Mouse (Mus musculus) kidney, adult 18-20 months (tissue): ENCODE measurements around the gene R3hdm2.

ENCODE experiments used
- DNase-seq: peaks from one replicate; pipeline ENCODE4 v3.0.0; 2021

The R3hdm2 gene

DNA sequence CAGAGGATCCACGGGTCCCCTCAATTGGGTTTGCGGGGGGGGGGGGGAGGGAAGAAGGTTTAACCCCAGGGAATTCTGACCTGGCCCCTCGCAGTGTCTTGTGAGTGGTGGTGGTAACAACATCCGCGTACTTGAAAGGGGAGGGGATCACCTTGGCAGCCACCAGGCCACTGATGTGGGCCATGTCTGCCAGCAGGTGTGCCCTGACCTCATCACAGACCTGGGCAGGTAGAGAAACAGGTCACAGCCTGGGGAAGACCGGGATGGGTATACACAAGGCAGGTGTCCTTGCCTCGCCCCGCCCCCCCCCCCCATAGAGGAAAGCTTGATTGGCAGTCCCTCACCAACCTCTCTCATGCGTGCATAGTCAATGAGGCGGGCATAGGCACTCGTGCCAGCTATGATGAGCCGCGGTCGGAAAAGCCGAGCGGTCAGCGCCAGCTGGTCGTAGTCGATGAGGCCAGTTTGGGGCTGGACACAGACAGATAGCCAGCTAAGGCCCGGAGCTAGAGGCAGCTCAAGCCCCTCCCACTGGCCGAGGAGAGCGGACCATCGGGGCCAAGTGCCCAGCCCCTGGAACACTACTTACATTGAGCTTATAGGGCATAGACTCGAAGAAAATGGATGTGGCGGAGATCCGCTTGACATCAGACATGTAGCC, 139.0 kb downstream of the R3hdm2 start:
- no peak for DNase-seq

DNA sequence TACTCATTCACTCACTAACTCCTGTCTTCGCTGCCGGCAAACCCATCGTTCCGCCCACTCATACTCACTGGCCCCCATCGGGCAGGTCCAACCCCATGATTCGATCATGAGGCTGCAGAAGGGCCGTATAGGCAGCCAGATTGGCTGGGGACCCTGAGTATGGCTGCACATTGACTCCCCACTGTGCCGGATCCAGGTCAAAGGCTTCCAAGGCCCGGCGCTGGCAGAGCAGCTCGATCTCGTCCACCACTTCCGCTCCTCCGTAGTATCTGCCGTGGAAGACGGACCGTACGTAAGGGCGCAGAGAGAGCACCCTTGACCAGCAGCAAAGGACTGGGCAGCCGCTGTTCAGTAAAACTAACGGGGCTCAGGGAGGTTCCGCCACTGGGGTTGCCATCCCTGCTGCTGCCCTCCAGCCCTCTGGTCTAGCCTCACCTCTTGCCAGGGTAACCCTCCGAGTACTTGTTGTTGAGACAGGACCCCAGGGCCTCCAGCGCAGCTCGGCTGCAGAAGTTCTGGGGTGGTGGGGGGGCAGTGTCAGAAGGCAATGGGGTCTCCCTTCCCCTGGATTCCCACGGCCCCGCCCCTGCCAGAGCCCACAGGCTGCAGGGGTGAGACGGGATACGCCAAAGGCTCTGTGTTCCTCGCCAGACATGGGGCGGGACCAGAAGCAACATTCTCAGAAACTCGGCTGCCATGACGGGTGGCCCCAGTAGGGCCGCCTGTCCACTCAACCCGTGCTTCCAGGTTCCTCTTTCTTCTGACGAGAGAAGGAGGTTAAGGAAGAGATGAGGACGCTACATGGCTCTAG, 140.0 kb downstream of the R3hdm2 start:
- DNase-seq, result no peak

DNA sequence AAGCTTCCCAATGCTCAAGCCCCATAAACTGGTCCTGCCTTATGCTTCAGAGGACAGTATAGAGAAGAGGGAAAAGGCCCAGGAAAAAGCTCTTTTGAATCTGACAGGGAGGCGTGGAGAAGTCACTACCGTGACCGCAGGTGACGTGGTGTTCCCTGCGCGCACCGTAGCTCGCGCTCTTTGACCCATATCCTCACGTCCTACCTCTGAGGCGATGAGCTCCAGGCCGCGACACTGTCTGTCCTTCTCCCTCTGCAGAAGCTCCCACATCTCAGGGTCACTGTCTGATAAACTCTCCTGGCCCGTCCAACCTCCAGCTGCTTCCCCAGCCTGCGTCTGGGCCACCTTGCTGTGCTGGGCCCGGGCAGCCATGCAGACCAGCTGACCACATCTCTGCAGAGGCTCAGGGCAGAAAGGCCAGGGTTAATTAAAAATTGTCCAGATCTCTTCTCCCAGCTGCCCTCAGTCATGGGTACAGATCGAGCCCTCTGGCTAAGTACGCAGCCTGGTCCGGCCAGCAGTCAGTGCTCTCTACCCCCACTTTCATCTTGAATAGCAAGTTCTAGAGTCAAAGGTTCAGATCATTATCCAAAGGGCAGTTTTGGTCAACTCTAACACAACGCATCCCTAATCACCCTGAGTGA, 140.7 kb downstream of the R3hdm2 start:
- peak; percentile 62 for DNase-seq

DNA sequence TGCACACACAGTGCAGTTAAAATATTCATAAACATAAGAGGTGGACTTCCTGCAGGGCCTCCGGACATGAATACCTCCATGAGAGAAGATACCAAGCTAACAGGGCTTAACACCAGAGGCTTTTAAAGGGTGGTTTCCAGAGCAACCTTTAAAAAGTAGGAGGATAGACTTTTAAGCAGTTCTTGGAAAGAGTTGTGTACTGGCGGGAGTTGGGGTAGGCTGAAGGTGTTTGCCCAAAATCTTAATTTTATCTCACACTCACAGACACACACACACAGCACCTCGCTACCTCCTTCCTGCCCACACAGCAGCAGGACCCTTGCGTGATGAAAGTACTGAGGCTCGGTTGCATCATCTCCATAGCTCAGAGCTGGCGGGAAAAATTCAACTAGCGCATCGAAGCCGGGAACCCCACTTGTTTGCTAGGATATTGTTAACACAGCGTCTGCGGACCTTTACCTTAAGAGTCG, 141.5 kb downstream of the R3hdm2 start:
- DNase-seq, result no peak

DNA sequence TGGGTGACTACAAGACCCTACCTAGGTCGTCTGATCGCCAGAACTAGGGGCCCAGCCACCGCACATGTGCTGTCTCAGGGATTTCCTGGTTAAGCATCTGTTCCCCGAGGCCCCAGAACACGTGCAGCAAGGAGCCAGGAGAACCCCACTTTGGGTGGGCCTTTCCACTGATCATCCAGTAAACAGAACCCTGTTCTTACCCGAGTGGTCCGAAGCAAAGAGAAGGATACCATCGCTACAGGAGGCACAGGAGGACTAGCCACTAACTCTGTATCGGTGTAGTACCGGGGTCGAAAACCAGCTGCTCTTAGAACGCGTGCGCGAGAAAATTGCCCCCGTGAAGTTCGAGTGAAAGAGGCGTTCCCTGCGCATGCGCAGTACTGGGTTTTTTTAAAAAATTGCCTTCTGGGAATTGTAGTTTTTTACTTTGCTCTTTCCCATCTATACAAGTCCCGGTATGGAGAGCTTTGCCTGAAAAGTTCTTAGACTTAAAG, 142.0 kb downstream of the R3hdm2 start, which contains the start of gene Shmt2:
TSS of gene Shmt2 (minus strand) at position 357 of the 494 bp plus-strand sequence.
- peak; percentile 86 for DNase-seq

DNA sequence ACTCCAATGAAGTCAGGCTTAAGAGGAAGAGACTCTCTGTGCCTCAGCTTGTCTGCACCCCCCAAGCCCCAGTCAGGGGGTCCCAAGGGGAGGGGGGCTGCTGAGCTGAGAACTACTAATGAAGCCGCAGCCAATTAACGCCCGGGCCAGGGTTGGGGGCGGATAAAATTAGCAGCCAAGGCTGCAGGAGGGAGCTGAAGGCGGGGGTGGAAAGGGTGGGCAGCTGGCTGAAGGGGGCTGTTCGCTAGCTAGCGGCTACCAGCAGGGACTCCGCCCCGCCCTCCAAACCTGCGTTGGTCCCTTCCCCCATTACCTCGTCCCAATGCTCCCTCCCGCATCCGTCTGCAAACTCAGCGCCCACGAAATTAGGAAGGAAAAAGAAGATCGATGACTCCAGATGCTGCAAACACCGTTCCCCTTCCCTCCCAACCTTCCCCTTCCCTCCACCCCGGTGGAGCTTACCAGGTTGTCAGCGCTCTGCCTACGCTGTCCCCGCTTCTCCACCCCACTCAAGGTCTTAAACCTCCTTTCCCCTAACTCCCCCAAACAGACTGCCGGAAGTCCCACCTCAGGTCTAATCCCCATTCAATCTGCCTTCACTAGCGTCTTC, 144.6 kb downstream of the R3hdm2 start:
- DNase-seq, result no peak

DNA sequence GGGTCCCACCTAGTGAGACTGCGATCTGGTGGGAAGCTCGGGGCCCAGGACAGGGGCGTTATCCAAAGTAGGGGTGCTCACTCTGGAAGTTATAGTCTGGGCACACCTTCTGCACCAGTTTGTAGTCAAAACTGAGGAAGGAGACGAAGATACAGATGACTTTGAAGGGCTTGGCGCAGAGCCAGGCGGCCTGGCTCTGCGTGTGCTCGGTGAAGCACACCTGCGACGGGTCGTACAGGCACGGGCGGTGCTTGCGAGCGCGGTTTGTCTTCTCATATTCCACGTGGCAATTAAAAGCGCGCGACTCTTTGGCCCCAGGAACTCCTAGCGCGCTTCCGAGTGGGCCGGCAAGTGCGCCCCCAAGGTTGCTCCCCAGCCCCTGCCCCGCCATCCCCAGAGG, 145.9 kb downstream of the R3hdm2 start:
- no peak for DNase-seq

DNA sequence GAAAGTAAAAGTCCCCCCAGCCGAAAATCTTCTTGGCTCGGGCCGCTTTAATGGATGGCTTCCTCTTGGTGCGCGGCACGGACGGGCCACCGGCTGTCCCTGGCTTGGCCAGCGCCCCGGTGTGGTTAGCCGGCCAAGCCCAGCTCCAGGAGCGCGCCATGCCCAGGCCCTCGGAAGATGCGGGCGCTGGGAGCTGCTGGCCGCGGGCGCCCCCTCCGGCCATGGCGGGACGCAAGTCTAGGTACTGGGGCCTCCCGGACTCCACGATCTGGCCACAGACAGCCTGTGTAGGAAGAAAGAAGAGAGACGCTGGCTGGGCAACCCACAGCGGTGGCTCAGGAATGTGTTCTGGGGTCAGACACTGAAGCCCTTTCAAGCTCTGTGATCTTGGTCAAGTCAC, 146.6 kb downstream of the R3hdm2 start:
- DNase-seq, result peak; percentile 69

DNA sequence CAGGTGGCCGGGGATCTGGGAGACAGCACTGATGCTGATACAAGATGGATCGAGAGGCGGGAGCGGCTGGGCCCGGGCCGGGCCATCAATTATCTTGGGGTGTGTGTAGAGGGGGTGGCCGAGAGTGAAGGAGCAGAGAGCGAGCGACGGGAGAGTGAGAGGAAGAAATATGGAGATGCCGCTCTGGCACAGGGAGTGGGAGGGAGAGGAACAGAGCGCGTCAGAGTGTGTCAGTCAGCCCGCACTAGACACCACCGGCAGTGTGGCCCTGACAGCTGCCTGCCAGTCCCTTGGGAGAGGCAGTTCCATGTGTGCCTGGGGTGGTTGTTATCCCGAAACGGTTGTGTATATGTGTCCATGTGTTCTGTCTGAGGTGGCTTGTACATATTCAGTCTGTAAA, 147.4 kb downstream of the R3hdm2 start:
- DNase-seq, result no peak

DNA sequence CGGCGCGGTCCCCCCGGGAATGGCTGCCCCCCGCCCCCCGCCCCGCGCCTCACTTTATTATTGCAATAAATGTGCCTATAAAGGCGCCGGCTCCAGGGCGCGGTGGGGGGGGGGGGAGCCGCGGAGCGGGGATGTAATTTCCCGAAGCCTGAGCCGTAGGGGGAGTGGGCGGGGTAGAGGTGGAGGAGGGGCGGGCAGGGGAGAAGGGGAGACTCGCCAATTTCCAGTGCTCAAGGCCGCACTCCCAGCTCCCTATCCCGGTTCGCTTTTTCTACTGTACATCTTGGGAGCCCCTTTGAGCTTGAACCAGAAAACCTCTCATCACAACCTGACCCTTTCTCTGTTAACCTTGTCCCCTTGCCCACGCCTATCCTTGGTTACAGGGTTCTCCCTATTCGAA, 150.8 kb downstream of the R3hdm2 start:
- no peak for DNase-seq

DNA sequence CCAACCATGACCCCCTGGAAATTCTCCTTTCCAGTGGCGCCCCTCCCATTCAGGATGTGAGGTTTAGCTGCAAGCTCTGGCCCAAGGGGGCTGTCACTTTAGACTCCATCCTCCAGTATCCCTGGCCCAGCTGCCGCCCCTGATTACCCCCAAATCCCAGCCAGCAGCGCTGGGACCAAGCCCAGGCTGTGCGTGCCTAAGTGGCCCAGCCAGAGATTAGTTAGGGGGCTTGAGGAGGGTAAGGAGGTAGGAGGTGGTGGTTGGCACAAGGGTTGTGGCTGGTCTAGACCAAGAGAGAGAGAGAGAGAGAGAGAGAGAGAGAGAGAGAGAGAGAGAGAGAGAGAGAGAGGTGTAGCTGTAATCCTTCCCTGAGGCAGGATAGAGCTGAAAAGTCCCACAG, 151.4 kb downstream of the R3hdm2 start:
- DNase-seq, result no peak

DNA sequence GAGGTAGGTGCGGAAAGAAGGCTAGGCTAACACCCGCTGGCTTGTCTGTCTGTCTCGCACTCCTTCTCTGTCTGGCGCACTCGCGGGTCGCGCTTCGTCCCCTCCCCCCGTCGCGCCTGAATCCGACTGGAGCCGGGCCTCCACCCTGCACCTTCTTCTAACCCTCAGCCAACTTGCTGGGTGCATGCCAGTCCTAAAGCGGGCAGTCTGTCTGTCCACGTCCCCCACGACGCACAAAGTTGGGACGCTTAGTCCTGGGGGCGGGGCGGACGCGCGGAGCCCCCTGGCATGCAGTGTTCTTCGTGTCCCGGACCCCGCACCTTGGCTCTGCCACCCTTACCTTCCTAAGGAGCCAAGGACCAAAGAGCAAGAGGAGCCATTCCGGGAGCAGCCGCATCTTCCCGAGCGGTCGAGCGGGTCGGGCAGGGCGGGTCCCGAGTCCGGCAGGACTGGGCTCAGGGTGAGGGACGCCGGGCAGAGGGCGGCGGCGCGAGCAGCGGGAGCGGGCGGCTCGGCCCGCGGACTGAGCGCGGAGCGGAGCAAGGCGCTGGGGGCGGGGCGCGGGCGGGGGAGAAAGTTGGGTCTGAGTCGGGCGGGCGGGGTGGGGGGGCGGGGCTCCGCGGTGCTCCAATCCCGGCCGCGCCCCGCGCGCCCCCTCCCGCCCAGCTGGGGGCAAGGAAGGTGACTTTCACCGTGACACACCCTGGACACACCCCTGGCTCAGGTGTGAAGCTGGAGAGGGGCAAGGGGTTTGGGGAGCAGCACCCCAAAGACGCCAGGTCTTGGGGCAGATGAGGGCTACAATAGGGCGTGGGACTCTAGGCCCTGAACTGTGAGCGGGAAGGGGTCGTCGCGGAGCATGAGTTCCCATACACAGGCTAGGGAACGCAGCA, 154.2 kb downstream of the R3hdm2 start, which contains the start of gene Nxph4:
TSS of gene Nxph4 (minus strand) at position 524 of the 893 bp plus-strand sequence.
- peak; percentile 50 for DNase-seq

DNA sequence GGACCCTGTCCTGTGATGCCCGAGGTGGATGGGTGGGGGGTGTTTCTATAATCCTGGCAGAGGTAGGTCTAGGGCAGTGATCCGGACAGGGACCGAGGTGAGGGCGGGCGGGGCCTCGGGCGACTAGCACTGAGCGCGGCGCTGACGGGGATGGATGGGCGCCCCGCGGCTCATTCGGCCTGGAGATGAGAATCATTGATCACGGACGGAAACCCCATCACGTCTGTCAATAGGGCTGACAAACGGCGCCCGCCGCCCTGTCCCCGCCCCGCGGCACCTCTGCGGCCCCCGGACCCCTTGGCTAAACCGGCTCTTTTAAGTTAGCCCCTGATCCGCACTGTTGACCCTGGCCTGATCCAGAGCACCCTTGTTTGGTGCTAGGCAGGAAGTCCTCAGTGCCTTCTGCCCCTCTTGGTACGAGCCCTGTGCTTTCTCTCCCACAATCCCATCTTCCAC, 154.8 kb downstream of the R3hdm2 start:
- DNase-seq, result no peak

DNA sequence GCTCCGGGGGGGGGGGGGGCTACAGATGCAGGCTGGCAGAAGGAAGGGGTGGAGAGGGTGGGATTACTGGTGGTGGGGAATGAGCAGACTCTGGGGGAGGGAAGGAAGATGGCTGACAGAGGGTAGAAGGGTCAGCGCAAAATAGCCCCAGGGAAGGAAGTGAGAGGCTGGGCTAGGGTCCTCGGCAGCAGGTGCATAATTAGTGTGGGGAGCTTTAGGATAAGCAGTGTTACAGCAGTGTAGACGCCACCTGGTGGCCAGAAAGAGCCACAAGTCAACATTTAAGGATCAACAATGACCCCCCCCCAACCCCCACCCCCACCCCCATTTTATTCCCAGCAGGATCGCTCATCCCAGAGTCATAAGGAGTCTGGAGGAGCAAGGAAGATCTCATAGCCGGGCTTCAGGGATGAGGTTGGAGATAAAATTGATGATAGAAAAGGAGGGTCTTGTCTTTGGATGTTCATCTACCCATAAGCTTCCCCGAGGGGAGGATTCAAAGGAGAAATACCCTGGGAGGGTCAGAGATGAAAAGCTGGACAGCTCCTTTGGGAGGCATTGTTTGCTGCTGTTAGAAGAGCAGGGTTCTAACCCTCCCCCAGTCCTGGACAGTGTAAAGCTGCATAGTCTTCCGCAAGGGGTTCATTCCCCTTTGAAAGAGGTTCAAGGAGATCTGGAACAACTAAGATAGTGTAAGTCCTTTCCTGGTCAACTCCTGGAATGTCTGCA, 156.6 kb downstream of the R3hdm2 start:
- DNase-seq, result peak; percentile 51

DNA sequence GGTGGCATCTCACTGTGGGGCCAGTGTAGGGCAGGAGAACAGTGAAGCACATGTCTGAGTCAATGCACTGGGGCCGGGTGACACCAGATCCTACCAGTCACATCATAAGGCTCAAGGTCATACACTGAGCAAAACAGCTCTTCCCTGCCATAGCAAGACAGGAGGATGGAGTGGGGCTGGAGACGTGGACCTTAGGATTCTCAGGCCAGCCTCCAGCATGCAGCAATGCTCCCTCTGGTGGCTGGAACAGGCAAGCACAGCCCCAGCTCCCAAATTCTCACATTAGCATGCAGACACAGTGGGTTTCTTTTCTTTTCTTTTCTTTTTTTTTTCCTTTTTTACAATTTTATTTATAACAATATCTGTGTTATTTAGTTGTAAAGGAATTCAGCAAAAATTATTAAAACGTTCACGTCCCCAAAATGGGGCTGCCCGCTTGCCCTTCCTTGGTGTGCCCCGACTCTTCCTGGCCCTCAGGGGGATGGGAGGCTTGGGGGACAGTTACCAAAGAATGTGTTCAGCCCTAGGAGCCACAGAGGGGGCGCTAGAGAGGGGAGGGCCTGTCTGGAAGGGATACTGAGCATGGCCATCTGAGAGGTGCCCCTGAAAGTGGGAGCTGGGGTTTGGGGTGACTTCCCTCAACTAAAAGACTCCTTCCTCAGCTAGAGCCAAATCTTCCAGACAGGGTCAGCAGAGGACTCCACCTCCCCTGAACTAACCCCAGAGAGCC, 157.9 kb downstream of the R3hdm2 start:
- DNase-seq, result peak; percentile 87

DNA sequence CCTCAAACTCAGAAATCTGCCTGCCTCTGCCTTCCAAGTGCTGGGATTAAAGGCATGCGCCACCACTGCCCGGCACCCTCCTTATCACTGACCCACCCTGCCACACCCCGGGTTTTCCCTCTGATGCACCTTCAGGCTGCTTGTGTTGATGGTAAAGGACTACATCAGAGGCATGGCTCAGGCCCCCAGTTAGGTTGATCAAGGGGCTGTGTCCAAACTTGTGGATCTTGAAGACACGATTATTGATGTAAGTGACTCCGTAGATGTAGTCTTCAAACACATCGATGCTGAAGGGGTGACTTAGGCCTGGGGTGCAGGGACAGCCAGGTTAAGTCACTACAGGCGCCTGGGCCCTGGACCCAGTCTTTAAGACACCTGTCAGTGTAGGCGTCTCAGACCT, 161.4 kb downstream of the R3hdm2 start:
- no peak for DNase-seq

DNA sequence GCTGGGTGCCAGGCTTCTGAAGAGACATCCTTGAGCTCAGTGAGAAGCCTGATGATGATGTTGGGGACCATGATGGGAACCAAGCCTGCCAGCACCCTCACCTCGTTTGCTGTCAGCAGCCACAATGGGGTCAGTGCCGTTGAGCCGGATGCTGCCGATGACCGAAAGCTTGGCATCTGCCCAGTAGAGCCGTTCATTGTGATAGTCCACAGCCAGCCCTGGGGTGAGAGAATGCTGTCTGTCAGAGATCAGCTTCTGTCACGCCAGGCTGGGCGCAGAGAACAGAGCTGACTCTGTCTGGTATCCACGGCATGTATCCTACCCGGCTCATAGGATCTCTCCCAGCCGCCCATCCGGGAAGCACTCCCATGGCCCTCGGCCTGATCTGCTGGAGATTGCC, 162.0 kb downstream of the R3hdm2 start:
- no peak for DNase-seq

DNA sequence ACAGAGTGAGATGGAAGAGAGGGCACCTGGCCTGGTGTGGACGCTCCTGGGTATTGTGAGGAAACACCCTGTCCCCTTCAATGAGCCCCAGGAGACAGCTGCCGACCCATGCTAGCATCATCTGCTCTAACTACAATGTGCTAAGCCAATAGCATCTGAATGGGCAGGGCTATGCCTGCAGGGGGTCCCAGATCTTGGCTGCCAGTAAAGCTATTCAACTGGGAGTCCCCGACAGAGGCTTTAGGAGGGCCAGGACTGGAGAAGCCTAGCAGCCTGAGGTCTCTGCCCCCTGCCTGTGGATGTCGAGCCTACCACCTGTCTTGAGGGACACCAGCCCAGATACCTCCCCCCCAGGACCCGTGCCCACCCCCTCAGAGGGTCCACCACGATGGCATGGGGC, 162.6 kb downstream of the R3hdm2 start:
- DNase-seq, result no peak

DNA sequence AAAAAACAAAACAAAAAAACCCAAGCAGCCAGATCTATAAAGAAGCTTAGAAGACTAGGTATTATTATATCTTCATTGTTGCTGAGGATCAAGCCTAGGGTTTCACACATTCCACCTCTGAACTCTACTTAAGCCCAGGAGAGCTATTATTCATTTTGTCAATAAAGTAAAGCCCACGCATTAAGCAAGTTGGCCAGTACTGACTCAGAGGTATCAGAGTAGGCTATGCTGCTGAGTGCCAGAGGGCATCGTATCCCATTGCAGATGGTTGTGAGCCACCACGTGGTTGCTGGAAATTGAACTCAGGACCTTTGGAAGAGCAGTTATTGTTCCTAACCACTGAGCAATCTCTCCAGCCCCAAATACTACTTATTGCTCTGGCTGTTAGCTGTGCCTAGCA, 163.8 kb downstream of the R3hdm2 start:
- DNase-seq, result no peak

DNA sequence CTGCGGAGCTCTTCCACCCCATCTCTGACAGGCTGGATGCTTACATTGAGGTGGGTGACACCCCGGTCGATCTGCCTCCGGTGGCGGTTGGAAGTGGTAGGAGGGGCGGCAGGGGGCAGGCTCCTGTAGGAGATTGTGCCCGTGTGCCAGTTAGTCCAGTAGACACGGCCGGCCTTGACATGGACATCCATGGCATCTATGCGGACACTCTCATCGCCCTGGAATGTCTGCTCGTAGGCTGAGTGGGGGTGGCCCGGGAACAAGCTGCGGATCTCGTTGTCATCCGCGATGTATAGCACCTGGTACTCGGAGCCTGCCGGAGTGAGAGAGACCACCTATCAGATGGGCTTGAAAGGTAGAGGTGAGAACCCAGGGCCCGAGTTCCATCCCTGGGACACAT, 164.2 kb downstream of the R3hdm2 start:
- no peak for DNase-seq

DNA sequence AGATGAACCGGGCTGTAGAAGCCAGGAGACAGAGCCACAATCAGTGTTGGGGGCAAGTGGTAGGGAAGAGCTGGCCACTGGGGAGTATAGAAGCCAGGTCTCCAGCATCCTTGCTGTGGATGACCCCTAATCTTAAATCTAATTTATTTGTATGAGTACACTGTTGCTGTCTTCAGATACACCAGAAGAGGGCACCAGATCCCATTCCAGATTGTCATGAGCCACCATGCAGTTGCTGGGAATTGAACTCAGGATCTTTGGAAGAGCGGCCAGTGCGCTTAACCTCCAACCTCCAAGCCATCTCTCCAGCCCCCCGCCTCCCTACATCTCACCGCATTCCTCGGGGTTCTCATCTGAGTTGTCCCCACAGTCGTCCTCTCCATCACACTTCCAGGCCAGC, 166.4 kb downstream of the R3hdm2 start:
- no peak for DNase-seq
